Mouse (Mus musculus) ES-E14 (cell line): Measurements from ENCODE around the gene Tst.

ENCODE experiments used
- CHD2 ChIP-seq: IDR thresholded peaks from 2 replicates; pipeline ENCODE4 v1.6.1; 2014; ENCODE audit warnings: mild to moderate bottlenecking, low read depth, low read length, inconsistent platforms
- HCFC1 ChIP-seq: IDR thresholded peaks from 2 replicates; pipeline ENCODE4 v1.6.1; 2012; ENCODE audit warnings: low read length, inconsistent platforms, borderline replicate concordance; ENCODE audit not compliant: insufficient read depth
- ZC3H11A ChIP-seq: IDR thresholded peaks from 2 replicates; pipeline ENCODE4 v1.6.1; 2012; ENCODE audit warnings: low read depth, mild to moderate bottlenecking, inconsistent platforms, low read length, borderline replicate concordance

GRCm38 (mm10) chr15:78455168-78455567 lies 49.5 kb upstream of the Tst start:
- TF ChIP-seq ZC3H11A (no peak), CHD2 (no peak), HCFC1 (no peak)
